Mouse (Mus musculus): ENCODE measurements around the gene Scpep1. TPM values are rescaled to one million over a fixed set of nuclear protein-coding genes. Genes with fewer than 3 reads are reported as not detected.

Scpep1 gene
- total and polyA plus RNA-seq, 3 experiments = 11.1 to 16.3 (median 15.3) TPM

GRCm38 (mm10) chr11:88908557-88909211 lies 46.6 kb downstream of the Scpep1 start:
- TF ChIP-seq CTCF (IDR thresholded peaks at IDR 0.05) = peak; percentile 76
- no peak for TF ChIP-seq EP300 (IDR thresholded peaks at IDR 0.05; ENCODE audit: insufficient read depth, low read depth, low read length)
- TF ChIP-seq POLR2A (IDR thresholded peaks at IDR 0.05; ENCODE audit: insufficient read depth, low read depth, low read length) = no peak
- intact Hi-C loops (cut with DNase I) = loop anchor here (2.0 kb wide), 2 partner anchors 46 to 60 kb away; partner anchors contain the start of gene Scpep1
- Histone ChIP-seq H3K79me2 (replicated peaks; ENCODE audit: control insufficient read depth, insufficient read depth, low read length) (no peaks in the 10 kb centered on the region), H3K36me3 (ENCODE audit: control insufficient read depth, insufficient read depth, low read length) (no peaks in the 10 kb centered on the region), H3K9ac (ENCODE audit: low read depth, low read length) (no peak overlapping the region), H3K4me3 (no peak overlapping the region), H3K27ac (peak overlapping the region; percentile 80), H3K4me1 (ENCODE audit: control insufficient read depth, insufficient read depth, low read length) (peaks cover 3% of the 10 kb centered on the region), H3K27me3 (ENCODE audit: control insufficient read depth, insufficient read depth, low read length) (no peaks in the 10 kb centered on the region)
- WGBS = 95% methylated on average over 1 of the region's 1 CpGs
- DNase-seq = peak; percentile 60 to 61

DNA sequence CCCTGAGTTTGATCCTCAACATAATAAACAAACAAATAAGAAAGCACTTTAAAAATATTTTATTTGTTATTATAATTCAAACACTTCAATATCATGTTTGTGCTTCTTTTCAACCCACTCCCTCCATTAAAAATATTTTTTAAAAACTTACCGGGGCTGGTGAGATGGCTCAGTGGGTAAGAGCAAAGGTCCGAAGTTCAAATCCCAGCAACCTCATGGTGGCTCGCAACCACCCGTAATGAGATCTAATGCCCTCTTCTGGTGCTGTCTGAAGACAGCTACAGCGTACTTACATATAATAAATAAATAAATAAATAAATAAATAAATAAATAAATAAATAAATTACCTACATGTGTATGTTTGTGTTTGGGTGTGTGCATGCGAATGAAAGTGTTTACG lies 47.4 kb downstream of the Scpep1 start:
- intact Hi-C loops (cut with DNase I) = loop anchor here (2.0 kb wide), 2 partner anchors 47 to 59 kb away; partner anchors contain the start of gene Scpep1
- 94% methylated on average over 7 of the region's 7 CpGs for WGBS

GRCm38 (mm10) chr11:88905621-88906020 lies 49.6 kb downstream of the Scpep1 start:
- no peaks in the 10 kb centered on the region for H3K27me3 ChIP-seq (ENCODE audit: control insufficient read depth, insufficient read depth, low read length)
- H3K27ac ChIP-seq = no peak overlapping the region
- H3K36me3 ChIP-seq (ENCODE audit: control insufficient read depth, insufficient read depth, low read length) = peaks cover 4% of the 10 kb centered on the region
- no peak overlapping the region for H3K9ac ChIP-seq (ENCODE audit: low read depth, low read length)
- no peak for DNase-seq
- H3K4me3 ChIP-seq = no peak overlapping the region
- intact Hi-C loops (cut with DNase I) = no loop called here
- no peaks in the 10 kb centered on the region for H3K79me2 ChIP-seq (replicated peaks; ENCODE audit: control insufficient read depth, insufficient read depth, low read length)
- TF ChIP-seq POLR2A (IDR thresholded peaks at IDR 0.05; ENCODE audit: insufficient read depth, low read depth, low read length) = no peak
- TF ChIP-seq CTCF (IDR thresholded peaks at IDR 0.05) = no peak
- no peak for TF ChIP-seq EP300 (IDR thresholded peaks at IDR 0.05; ENCODE audit: insufficient read depth, low read depth, low read length)
- peaks cover 6% of the 10 kb centered on the region for H3K4me1 ChIP-seq (ENCODE audit: control insufficient read depth, insufficient read depth, low read length)
- 35% methylated on average over 2 of the region's 2 CpGs for WGBS

More for the DNA sequence above, 47.4 kb downstream of the Scpep1 start:
- no peaks in the 10 kb centered on the region for H3K27me3 ChIP-seq (ENCODE audit: control insufficient read depth, insufficient read depth, low read length)
- TF ChIP-seq CTCF (IDR thresholded peaks at IDR 0.05) (no peak), EP300 (IDR thresholded peaks at IDR 0.05; ENCODE audit: insufficient read depth, low read depth, low read length) (no peak), POLR2A (IDR thresholded peaks at IDR 0.05; ENCODE audit: insufficient read depth, low read depth, low read length) (no peak)
- H3K36me3 ChIP-seq (ENCODE audit: control insufficient read depth, insufficient read depth, low read length) = no peaks in the 10 kb centered on the region
- H3K27ac ChIP-seq = no peak overlapping the region
- no peak overlapping the region for H3K4me3 ChIP-seq
- no peak overlapping the region for H3K9ac ChIP-seq (ENCODE audit: low read depth, low read length)
- DNase-seq = no peak
- peaks cover 3% of the 10 kb centered on the region for H3K4me1 ChIP-seq (ENCODE audit: control insufficient read depth, insufficient read depth, low read length)
- no peaks in the 10 kb centered on the region for H3K79me2 ChIP-seq (replicated peaks; ENCODE audit: control insufficient read depth, insufficient read depth, low read length)

DNA sequence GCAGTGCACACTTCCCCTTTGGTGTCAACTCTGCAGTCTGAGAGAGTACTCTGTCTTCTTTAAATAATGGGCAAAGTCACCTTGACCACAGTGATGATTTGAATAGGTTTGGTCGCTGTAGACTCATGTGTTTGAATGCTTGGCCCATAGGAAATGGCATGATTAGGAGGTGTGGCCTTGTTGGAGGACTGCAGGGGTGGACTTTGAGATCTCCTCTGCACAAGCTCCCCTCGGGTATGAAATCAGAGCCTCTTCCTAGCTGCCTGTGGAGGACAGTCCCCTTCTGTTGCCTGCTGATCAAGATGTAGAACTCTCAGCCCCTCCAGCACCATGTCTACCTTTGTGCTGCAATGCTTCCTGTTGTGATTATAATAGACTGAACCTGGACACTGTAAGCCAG lies 51.2 kb downstream of the Scpep1 start:
- H3K79me2 ChIP-seq (replicated peaks; ENCODE audit: control insufficient read depth, insufficient read depth, low read length) = no peaks in the 10 kb centered on the region
- intact Hi-C loops (cut with DNase I) = no loop called here
- no peaks in the 10 kb centered on the region for H3K27me3 ChIP-seq (ENCODE audit: control insufficient read depth, insufficient read depth, low read length)
- peaks cover 4% of the 10 kb centered on the region for H3K36me3 ChIP-seq (ENCODE audit: control insufficient read depth, insufficient read depth, low read length)
- H3K4me3 ChIP-seq = no peak overlapping the region
- H3K4me1 ChIP-seq (ENCODE audit: control insufficient read depth, insufficient read depth, low read length) = peaks cover 6% of the 10 kb centered on the region
- 42% methylated on average over 2 of the region's 2 CpGs for WGBS
- DNase-seq = no peak
- H3K27ac ChIP-seq = no peak overlapping the region; the same call in 1 of the 2 replicates
- TF ChIP-seq CTCF (IDR thresholded peaks at IDR 0.05) = no peak
- TF ChIP-seq POLR2A (IDR thresholded peaks at IDR 0.05; ENCODE audit: insufficient read depth, low read depth, low read length) = no peak
- no peak for TF ChIP-seq EP300 (IDR thresholded peaks at IDR 0.05; ENCODE audit: insufficient read depth, low read depth, low read length)
- H3K9ac ChIP-seq (ENCODE audit: low read depth, low read length) = no peak overlapping the region

GRCm38 (mm10) chr11:88902762-88903161 lies 52.5 kb downstream of the Scpep1 start:
- H3K9ac ChIP-seq (ENCODE audit: low read depth, low read length) = no peak overlapping the region
- 55% methylated on average over 6 of the region's 6 CpGs for WGBS

DNA sequence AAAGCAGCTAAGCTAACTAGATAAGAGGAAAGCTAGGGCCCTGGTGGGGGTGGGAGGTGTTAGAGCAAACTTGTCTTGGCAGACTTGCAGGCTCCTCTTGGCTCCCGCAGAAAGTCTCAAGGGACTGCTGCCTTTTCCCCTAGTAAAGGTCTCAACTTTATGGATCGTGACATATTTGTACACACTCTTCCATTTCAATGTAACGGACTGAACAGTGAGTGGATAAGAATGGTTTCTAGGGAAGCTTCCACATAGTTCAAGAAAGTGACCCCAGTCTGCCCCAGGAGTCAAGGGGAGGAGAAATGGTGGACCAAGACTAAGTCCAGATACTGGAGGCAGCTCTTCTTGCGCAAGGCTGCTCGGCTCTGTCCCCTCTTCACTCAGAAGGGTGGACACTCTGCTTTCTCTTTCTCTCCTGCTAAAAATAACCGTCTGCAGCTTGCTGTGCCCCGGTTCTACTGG lies 53.9 kb downstream of the Scpep1 start:
- Histone ChIP-seq H3K27me3 (ENCODE audit: control insufficient read depth, insufficient read depth, low read length) (no peaks in the 10 kb centered on the region), H3K79me2 (replicated peaks; ENCODE audit: control insufficient read depth, insufficient read depth, low read length) (no peaks in the 10 kb centered on the region), H3K36me3 (ENCODE audit: control insufficient read depth, insufficient read depth, low read length) (peaks cover 4% of the 10 kb centered on the region), H3K4me1 (ENCODE audit: control insufficient read depth, insufficient read depth, low read length) (peaks cover 4% of the 10 kb centered on the region), H3K9ac (ENCODE audit: low read depth, low read length) (no peak overlapping the region), H3K27ac (peak overlapping the region; percentile 85), H3K4me3 (peak overlapping the region; percentile 28)
- DNase-seq = peak; percentile 58 to 73
- WGBS = 12% methylated on average over 7 of the region's 7 CpGs
- intact Hi-C loops (cut with DNase I) = no loop called here
- TF ChIP-seq CTCF (IDR thresholded peaks at IDR 0.05) (no peak), POLR2A (IDR thresholded peaks at IDR 0.05; ENCODE audit: insufficient read depth, low read depth, low read length) (peak; percentile 20; the same call in 1 of the 2 replicates), EP300 (IDR thresholded peaks at IDR 0.05; ENCODE audit: insufficient read depth, low read depth, low read length) (0 out of 2 replicates have a peak, but pooled peaks have one; percentile 7)

More at GRCm38 (mm10) chr11:88902762-88903161, 52.5 kb downstream of the Scpep1 start:
- Histone ChIP-seq H3K27ac (peak overlapping the region; percentile 85), H3K4me1 (ENCODE audit: control insufficient read depth, insufficient read depth, low read length) (peaks cover 3% of the 10 kb centered on the region), H3K79me2 (replicated peaks; ENCODE audit: control insufficient read depth, insufficient read depth, low read length) (no peaks in the 10 kb centered on the region), H3K27me3 (ENCODE audit: control insufficient read depth, insufficient read depth, low read length) (no peaks in the 10 kb centered on the region), H3K4me3 (no peak overlapping the region), H3K36me3 (ENCODE audit: control insufficient read depth, insufficient read depth, low read length) (peaks cover 4% of the 10 kb centered on the region)
- intact Hi-C loops (cut with DNase I) = no loop called here
- peak in 1 of 2 experiments; percentile 39 for DNase-seq
- TF ChIP-seq POLR2A (IDR thresholded peaks at IDR 0.05; ENCODE audit: insufficient read depth, low read depth, low read length) (no peak), EP300 (IDR thresholded peaks at IDR 0.05; ENCODE audit: insufficient read depth, low read depth, low read length) (no peak), CTCF (IDR thresholded peaks at IDR 0.05) (no peak)
